Mouse (Mus musculus): ENCODE measurements around the gene Klhl21. TPM values are rescaled to one million over a fixed set of nuclear protein-coding genes. Genes with fewer than 3 reads are reported as not detected.

Gene Klhl21
- polyA plus RNA-seq, 1 experiment from 2014 or later: 5.3 TPM

Other genes starting within 250 kb of the Klhl21 start
- gene Camta1, start 146.9 kb upstream of the Klhl21 start, polyA plus RNA-seq (2016; fragmentation: Nextera tagmentation; extraction: Ambion mirVana): 148 and 164 TPM in 2 replicates
- gene Dnajc11, start 75.1 kb upstream of the Klhl21 start, polyA plus RNA-seq (2016; fragmentation: Nextera tagmentation; extraction: Ambion mirVana): 83.9 and 89.0 TPM in 2 replicates
- gene Thap3, start 19.8 kb upstream of the Klhl21 start, polyA plus RNA-seq (2016; fragmentation: Nextera tagmentation; extraction: Ambion mirVana): 33.9 and 38.6 TPM in 2 replicates
- 24.4 and 27.4 TPM in 2 replicates for gene Phf13, start 12.5 kb upstream of the Klhl21 start, polyA plus RNA-seq (2016; fragmentation: Nextera tagmentation; extraction: Ambion mirVana)
- 23.7 and 24.2 TPM in 2 replicates for gene Zbtb48, start 18.9 kb downstream of the Klhl21 start, polyA plus RNA-seq (2016; fragmentation: Nextera tagmentation; extraction: Ambion mirVana)
- gene Tas1r1, start 29.8 kb downstream of the Klhl21 start, polyA plus RNA-seq (2016; fragmentation: Nextera tagmentation; extraction: Ambion mirVana): 0.55 and 0.78 TPM in 2 replicates
- 33.3 and 34.1 TPM in 2 replicates for gene Nol9, start 30.5 kb downstream of the Klhl21 start, polyA plus RNA-seq (2016; fragmentation: Nextera tagmentation; extraction: Ambion mirVana)
- gene Plekhg5, start 63.7 kb downstream of the Klhl21 start, polyA plus RNA-seq (2016; fragmentation: Nextera tagmentation; extraction: Ambion mirVana): 9.5 and 10.8 TPM in 2 replicates
- 0.66 and 0.76 TPM in 2 replicates for gene Tnfrsf25, start 107.1 kb downstream of the Klhl21 start, polyA plus RNA-seq (2016; fragmentation: Nextera tagmentation; extraction: Ambion mirVana)
- gene Espn, start 143.6 kb downstream of the Klhl21 start, polyA plus RNA-seq (2016; fragmentation: Nextera tagmentation; extraction: Ambion mirVana): 1.8 and 2.1 TPM in 2 replicates
- gene Hes2, start 150.1 kb downstream of the Klhl21 start, polyA plus RNA-seq (2016; fragmentation: Nextera tagmentation; extraction: Ambion mirVana): not detected in 2 replicates
- 85.9 and 86.7 TPM in 2 replicates for gene Acot7, start 169.3 kb downstream of the Klhl21 start, polyA plus RNA-seq (2016; fragmentation: Nextera tagmentation; extraction: Ambion mirVana)

All from forebrain, embryonic 12.5 days (tissue).